ENCODE assay signal across 8 mouse cellular contexts in genomic region chr10:89224524-89224923, GRCm38 (mm10).
DNase-seq lines count a peak whose midpoint lies in the region; ATAC-seq and TF ChIP-seq lines count a peak whose summit lies in the region.

No protein-coding gene starts in this region.

- DNase-seq in forebrain, postnatal 0 days: peak; percentile 6
- DNase-seq in right cerebral cortex, postnatal 4 days: peak; percentile 7
- no peak for DNase-seq in right cerebral cortex, postnatal 36 days (ENCODE audit: low spot score in 2 of 2)
- DNase-seq in embryonic facial prominence, embryonic 11.5 days (ENCODE audit: low spot score): peak; percentile 88
- peak; percentile 32 for DNase-seq in ovary, postnatal 14 days (ENCODE audit: low spot score)
- DNase-seq in layer of hippocampus, adult 18-20 months (ENCODE audit: low spot score in 2 of 2): no peak

- no peaks in the 10 kb centered on the region for H3K27me3 ChIP-seq in forebrain, postnatal 0 days (ENCODE audit: insufficient read depth, low read length)
- H3K27me3 ChIP-seq in forebrain, embryonic 13.5 days: no peaks in the 10 kb centered on the region
- no peaks in the 10 kb centered on the region for H3K27me3 ChIP-seq in embryonic facial prominence, embryonic 11.5 days (ENCODE audit: control insufficient read depth, insufficient read depth, low read length)

- H3K4me1 ChIP-seq in forebrain, postnatal 0 days (ENCODE audit: insufficient read depth): no peaks in the 10 kb centered on the region
- H3K4me1 ChIP-seq in forebrain, embryonic 13.5 days: no peaks in the 10 kb centered on the region
- H3K4me1 ChIP-seq in embryonic facial prominence, embryonic 11.5 days (ENCODE audit: control insufficient read depth, insufficient read depth, low read length): no peaks in the 10 kb centered on the region

- no peak overlapping the region for H3K27ac ChIP-seq in forebrain, postnatal 0 days (ENCODE audit: low read depth, low read length)
- H3K27ac ChIP-seq in forebrain, embryonic 13.5 days: no peak overlapping the region
- H3K27ac ChIP-seq in embryonic facial prominence, embryonic 11.5 days (replicated peaks; ENCODE audit: low read depth, low read length): no peak overlapping the region

- no peak for TF ChIP-seq CTCF in forebrain, postnatal 0 days (IDR thresholded peaks at IDR 0.05; ENCODE audit: low read depth)

- no peak for ATAC-seq in forebrain, postnatal 0 days
- no peak for ATAC-seq in forebrain, embryonic 13.5 days
- no peak for ATAC-seq in embryonic facial prominence, embryonic 11.5 days (replicated peaks; ENCODE audit: insufficient number of reproducible peaks, low FRiP score, low TSS enrichment, low read depth)
- ATAC-seq in granulocyte monocyte progenitor cell, adult 5-6 weeks (replicated peaks; ENCODE audit: poor library complexity, severe bottlenecking): no peak; the same call in 1 of the 2 replicates

- no peaks in the 10 kb centered on the region for H3K36me3 ChIP-seq in forebrain, postnatal 0 days (ENCODE audit: insufficient read depth)
- no peaks in the 10 kb centered on the region for H3K36me3 ChIP-seq in forebrain, embryonic 13.5 days (ENCODE audit: poor library complexity, severe bottlenecking)
- H3K36me3 ChIP-seq in embryonic facial prominence, embryonic 11.5 days (replicated peaks; ENCODE audit: control insufficient read depth, insufficient read depth, low read depth, low read length): no peaks in the 10 kb centered on the region

- H3K9me3 ChIP-seq in forebrain, postnatal 0 days (ENCODE audit: low read length): no peaks in the 10 kb centered on the region
- H3K9me3 ChIP-seq in forebrain, embryonic 13.5 days (replicated peaks): no peaks in the 10 kb centered on the region
- no peaks in the 10 kb centered on the region for H3K9me3 ChIP-seq in embryonic facial prominence, embryonic 11.5 days (replicated peaks; ENCODE audit: control insufficient read depth, low read length)

- H3K9ac ChIP-seq in forebrain, postnatal 0 days: no peak overlapping the region
- no peak overlapping the region for H3K9ac ChIP-seq in forebrain, embryonic 13.5 days
- no peak overlapping the region for H3K9ac ChIP-seq in embryonic facial prominence, embryonic 11.5 days (replicated peaks; ENCODE audit: low read length)

- no peak overlapping the region for H3K4me2 ChIP-seq in forebrain, postnatal 0 days (ENCODE audit: low read depth)
- no peak overlapping the region for H3K4me2 ChIP-seq in forebrain, embryonic 13.5 days
- no peak overlapping the region for H3K4me2 ChIP-seq in embryonic facial prominence, embryonic 11.5 days (ENCODE audit: low read depth, low read length)

- WGBS in forebrain, postnatal 0 days: 43% methylated on average over 7 of the region's 7 CpGs
- 41% methylated on average over 7 of the region's 7 CpGs for WGBS in forebrain, embryonic 13.5 days
- 37% methylated on average over 7 of the region's 7 CpGs for WGBS in embryonic facial prominence, embryonic 11.5 days

- H3K4me3 ChIP-seq in forebrain, postnatal 0 days (ENCODE audit: low read depth, low read length): no peak overlapping the region
- no peak overlapping the region for H3K4me3 ChIP-seq in forebrain, embryonic 13.5 days
- H3K4me3 ChIP-seq in embryonic facial prominence, embryonic 11.5 days (ENCODE audit: low read depth, low read length): no peak overlapping the region

Comparison
In these comparisons a context has a peak if more than half of its experiments do, and no peak if none do; other contexts are left out.
1. DNase-seq: peak in forebrain, postnatal 0 days (single experiment), right cerebral cortex, postnatal 4 days (single experiment), embryonic facial prominence, embryonic 11.5 days (single experiment) and ovary, postnatal 14 days (single experiment); none in right cerebral cortex, postnatal 36 days (0 of 2) and layer of hippocampus, adult 18-20 months (0 of 2).